Mouse (Mus musculus): ENCODE data around the gene Slfn5. TPM values are rescaled to one million over a fixed set of nuclear protein-coding genes. Genes with fewer than 3 reads are reported as not detected.
"Not testable (repeated sequence)": the region's sequence is repeated elsewhere in the genome, so short reads cannot be mapped to it uniquely, and the experiment has no call there.

Gene Slfn5
- polyA plus RNA-seq, 1 experiment from 2014 or later = 0.49 TPM

DNA sequence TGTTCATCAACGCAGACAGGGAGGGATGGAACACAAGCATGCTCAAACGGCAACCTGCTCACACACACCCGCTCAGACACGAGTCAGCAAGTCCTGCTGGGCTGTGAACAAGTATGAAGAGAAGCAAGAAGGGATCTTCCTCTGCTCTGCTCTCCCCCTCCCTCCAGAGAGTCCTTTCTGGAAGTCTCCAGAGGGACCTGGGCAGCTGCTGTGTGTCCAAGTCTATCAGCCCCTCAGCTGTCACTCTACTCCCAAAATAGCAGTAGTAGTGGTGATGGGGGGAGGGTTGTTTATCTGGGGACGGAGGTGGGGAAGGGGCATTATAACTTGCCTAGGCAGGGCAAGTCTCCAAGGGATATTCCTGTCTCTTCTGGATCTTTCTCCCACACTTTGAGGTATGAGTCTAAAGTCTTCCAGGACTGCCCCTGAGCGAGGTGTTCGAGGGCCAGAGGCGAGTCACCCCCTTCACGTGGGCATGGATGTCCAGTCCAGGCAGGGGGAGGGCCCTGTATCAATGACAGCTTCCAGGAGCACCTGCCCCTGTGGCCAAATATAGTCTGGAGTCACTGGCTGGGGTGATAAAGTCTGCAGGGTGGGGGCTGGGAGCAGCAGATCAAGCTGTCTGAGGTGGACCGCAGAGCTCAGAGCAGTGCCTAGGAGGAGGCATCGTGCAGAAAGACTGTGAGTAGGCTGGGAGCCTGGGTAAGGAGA is 40.3 kb upstream of the Slfn5 start:
- peaks cover 9% of the 10 kb centered on the region; the same call in 1 of the 2 replicates for H3K4me1 ChIP-seq (replicated peaks; ENCODE audit: control insufficient read depth, insufficient read depth, low read length)
- no peak overlapping the region for H3K27ac ChIP-seq (ENCODE audit: low read depth, low read length)
- DNase-seq (ENCODE audit: low spot score) (no peak), ATAC-seq (replicated peaks; ENCODE audit: low FRiP score) (no peak)
- no peak overlapping the region for H3K9ac ChIP-seq (ENCODE audit: low read depth, low read length)
- H3K9me3 ChIP-seq (ENCODE audit: control insufficient read depth, low read length) = no peaks in the 10 kb centered on the region
- 55% methylated on average over 11 of the region's 11 CpGs for WGBS
- H3K27me3 ChIP-seq (replicated peaks; ENCODE audit: control insufficient read depth, insufficient read depth, low read length) = peaks cover 14% of the 10 kb centered on the region
- H3K4me2 ChIP-seq = no peak overlapping the region
- H3K36me3 ChIP-seq (ENCODE audit: control insufficient read depth, insufficient read depth, low read length) = peaks cover 7% of the 10 kb centered on the region; the same call in 1 of the 2 replicates
- no peak overlapping the region for H3K4me3 ChIP-seq (ENCODE audit: low read depth, low read length)

DNA sequence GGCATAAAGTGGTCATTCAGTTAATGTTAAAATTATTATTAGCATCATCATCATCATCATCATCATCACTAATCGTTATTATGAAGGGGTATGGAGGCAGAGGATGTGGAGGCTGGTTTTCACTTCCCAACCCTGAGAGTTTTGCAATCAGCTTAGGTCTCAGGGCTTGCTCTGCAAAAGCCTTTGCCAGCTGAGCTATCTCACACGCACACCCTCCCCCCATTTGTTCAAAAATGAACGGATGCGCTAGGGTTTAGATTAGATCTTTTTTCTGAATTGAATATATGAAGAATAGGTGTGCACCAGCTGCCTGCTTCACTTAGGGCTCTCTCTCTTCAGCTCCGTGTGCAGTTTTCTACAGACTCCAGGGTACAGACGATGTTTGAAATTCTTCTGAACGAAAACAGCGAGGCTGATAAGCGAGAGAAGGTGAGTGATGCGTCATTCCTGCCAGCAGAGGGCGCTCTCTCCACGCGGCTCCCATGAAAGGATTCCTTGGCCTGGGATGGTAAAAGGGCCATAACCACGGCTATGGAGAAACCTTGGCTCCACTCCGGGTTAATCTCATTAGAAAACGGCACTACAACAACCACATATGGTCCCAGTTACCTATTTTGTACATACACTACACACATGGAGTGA is 36.3 kb upstream of the Slfn5 start:
- Histone ChIP-seq H3K4me3 (ENCODE audit: low read depth, low read length) (no peak overlapping the region; the same call in 1 of the 2 replicates), H3K9me3 (ENCODE audit: control insufficient read depth, low read length) (no peaks in the 10 kb centered on the region), H3K9ac (ENCODE audit: low read depth, low read length) (no peak overlapping the region), H3K27ac (ENCODE audit: low read depth, low read length) (no peak overlapping the region), H3K4me1 (replicated peaks; ENCODE audit: control insufficient read depth, insufficient read depth, low read length) (peaks cover 3% of the 10 kb centered on the region; the same call in 1 of the 2 replicates), H3K4me2 (peak overlapping the region; percentile 55), H3K27me3 (replicated peaks; ENCODE audit: control insufficient read depth, insufficient read depth, low read length) (peaks cover 14% of the 10 kb centered on the region), H3K36me3 (ENCODE audit: control insufficient read depth, insufficient read depth, low read length) (no peaks in the 10 kb centered on the region)
- 10% methylated on average over 16 of the region's 16 CpGs for WGBS
- DNase-seq (ENCODE audit: low spot score) (peak; percentile 66), ATAC-seq (replicated peaks; ENCODE audit: low FRiP score) (0 out of 2 replicates have a peak, but pooled peaks have one; percentile 15)

DNA sequence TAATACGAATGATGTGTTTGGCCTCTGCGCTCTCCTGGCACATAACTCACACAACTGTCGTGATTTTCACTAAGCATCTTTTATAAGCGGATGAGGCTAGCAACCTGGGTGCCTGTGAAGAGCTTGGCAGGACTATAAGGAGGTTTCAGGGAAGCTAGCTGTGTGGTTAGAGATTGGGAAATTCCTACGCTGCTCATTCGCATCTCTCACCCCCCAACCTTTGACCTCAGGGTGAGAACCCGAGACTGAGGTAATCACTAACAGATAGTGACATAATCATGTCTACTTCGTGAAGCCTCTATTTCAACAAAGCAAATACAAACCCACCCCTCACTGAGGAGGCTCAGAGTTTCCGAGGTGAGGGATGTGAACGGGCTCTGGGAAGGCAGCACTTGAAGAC is 30.4 kb upstream of the Slfn5 start:
- no peak for DNase-seq (ENCODE audit: low spot score)
- H3K36me3 ChIP-seq (ENCODE audit: control insufficient read depth, insufficient read depth, low read length) = no peaks in the 10 kb centered on the region
- 51% methylated on average over 10 of the region's 10 CpGs for WGBS
- no peaks in the 10 kb centered on the region for H3K9me3 ChIP-seq (ENCODE audit: control insufficient read depth, low read length)
- no peak for ATAC-seq (replicated peaks; ENCODE audit: low FRiP score)
- H3K4me2 ChIP-seq = no peak overlapping the region
- no peak overlapping the region for H3K9ac ChIP-seq (ENCODE audit: low read depth, low read length)
- no peak overlapping the region for H3K4me3 ChIP-seq (ENCODE audit: low read depth, low read length)
- peaks cover 22% of the 10 kb centered on the region for H3K27me3 ChIP-seq (replicated peaks; ENCODE audit: control insufficient read depth, insufficient read depth, low read length)
- no peaks in the 10 kb centered on the region for H3K4me1 ChIP-seq (replicated peaks; ENCODE audit: control insufficient read depth, insufficient read depth, low read length)
- no peak overlapping the region for H3K27ac ChIP-seq (ENCODE audit: low read depth, low read length)

DNA sequence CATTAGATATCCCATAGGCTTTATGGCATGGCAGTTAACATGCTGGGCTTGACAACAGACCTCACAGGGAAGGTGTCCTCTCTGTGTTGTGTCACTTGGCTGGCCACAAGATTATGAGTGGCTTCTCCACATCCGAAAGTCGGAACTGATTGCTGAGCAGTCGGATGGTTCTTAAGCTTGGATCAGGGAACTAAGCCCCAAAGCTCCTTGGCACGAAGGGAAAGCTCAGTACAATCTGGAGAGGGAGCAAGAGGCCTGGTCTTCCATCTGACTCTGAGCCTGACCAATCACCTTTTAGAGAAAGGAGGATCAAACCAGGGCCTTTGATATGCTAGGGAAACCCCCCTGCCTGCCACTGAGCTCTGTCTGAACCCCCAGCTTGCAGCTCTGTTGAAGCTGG is 29.5 kb upstream of the Slfn5 start:
- no peak for ATAC-seq (replicated peaks; ENCODE audit: low FRiP score)
- no peak for DNase-seq (ENCODE audit: low spot score)
- peaks cover 30% of the 10 kb centered on the region for H3K27me3 ChIP-seq (replicated peaks; ENCODE audit: control insufficient read depth, insufficient read depth, low read length)
- H3K9ac ChIP-seq (ENCODE audit: low read depth, low read length) = no peak overlapping the region
- no peak overlapping the region for H3K27ac ChIP-seq (ENCODE audit: low read depth, low read length)
- H3K36me3 ChIP-seq (ENCODE audit: control insufficient read depth, insufficient read depth, low read length) = no peaks in the 10 kb centered on the region
- no peaks in the 10 kb centered on the region for H3K4me1 ChIP-seq (replicated peaks; ENCODE audit: control insufficient read depth, insufficient read depth, low read length)
- H3K4me2 ChIP-seq = no peak overlapping the region
- H3K9me3 ChIP-seq (ENCODE audit: control insufficient read depth, low read length) = no peaks in the 10 kb centered on the region
- H3K4me3 ChIP-seq (ENCODE audit: low read depth, low read length) = no peak overlapping the region
- WGBS = 61% methylated on average over 4 of the region's 4 CpGs

DNA sequence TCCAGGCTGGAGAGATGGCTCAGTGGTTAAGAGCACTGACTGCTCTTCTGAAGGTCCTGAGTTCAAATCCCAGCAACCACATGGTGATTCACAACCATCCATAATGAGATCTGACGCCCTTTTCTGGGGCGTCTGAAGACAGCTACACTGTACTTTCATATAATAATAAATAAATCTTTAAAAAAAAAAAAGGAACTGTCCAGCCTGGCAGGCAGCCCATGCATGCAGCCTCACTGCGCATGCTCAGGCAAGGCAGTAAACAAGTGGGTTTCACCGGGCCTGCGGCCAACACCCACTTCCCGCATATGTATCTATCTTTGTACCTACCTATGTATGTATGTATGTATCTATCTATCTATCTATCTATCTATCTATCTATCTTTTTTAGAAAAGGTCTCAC is 27.2 kb upstream of the Slfn5 start:
- not testable (repeated sequence) for ATAC-seq (replicated peaks; ENCODE audit: low FRiP score); DNase-seq (ENCODE audit: low spot score)

DNA sequence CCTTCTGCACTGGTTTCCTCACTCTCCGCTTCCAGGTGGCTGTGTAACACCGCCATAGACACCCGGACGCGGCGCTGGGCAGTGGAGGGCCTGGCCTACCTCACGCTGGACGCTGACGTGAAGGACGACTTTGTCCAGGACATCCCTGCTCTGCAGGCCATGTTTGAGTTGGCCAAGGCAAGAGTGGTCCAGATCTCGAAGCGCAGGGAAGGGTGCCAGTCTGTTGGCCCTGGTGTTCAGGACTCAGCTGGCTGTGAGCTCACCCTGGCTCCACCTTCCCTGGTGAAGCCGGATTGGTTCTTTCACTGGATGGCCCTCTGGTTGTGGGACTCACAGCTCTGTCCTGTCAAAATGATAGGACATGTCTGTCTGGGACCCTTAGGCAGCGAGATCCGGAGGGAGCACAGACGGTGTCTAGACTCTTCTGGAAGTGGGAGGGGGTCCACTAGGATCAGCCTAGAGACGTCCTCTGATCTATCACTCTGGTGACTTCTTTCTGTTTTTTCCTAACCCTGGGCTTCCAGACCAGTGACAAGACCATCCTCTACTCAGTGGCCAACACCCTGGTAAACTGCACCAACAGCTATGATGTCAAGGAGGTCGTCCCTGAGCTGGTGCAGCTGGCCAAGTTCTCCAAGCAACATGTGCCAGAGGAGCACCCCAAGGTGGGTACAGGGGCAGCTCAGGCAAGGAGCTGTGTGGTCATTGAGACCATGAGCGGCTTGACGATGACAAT is 22.1 kb upstream of the Slfn5 start:
- WGBS = 39% methylated on average over 20 of the region's 20 CpGs
- Histone ChIP-seq H3K9me3 (ENCODE audit: control insufficient read depth, low read length) (no peaks in the 10 kb centered on the region), H3K27me3 (replicated peaks; ENCODE audit: control insufficient read depth, insufficient read depth, low read length) (peaks cover 75% of the 10 kb centered on the region), H3K4me1 (replicated peaks; ENCODE audit: control insufficient read depth, insufficient read depth, low read length) (no peaks in the 10 kb centered on the region), H3K36me3 (ENCODE audit: control insufficient read depth, insufficient read depth, low read length) (no peaks in the 10 kb centered on the region), H3K4me2 (no peak overlapping the region), H3K4me3 (ENCODE audit: low read depth, low read length) (no peak overlapping the region), H3K9ac (ENCODE audit: low read depth, low read length) (no peak overlapping the region), H3K27ac (ENCODE audit: low read depth, low read length) (no peak overlapping the region)
- ATAC-seq (replicated peaks; ENCODE audit: low FRiP score) (no peak), DNase-seq (ENCODE audit: low spot score) (no peak)

More for the DNA sequence above, 27.2 kb upstream of the Slfn5 start:
- H3K9ac ChIP-seq (ENCODE audit: low read depth, low read length); H3K4me1 ChIP-seq (replicated peaks; ENCODE audit: control insufficient read depth, insufficient read depth, low read length); H3K9me3 ChIP-seq (ENCODE audit: control insufficient read depth, low read length); H3K4me3 ChIP-seq (ENCODE audit: low read depth, low read length); H3K4me2 ChIP-seq; H3K27ac ChIP-seq (ENCODE audit: low read depth, low read length); H3K36me3 ChIP-seq (ENCODE audit: control insufficient read depth, insufficient read depth, low read length): not testable (repeated sequence)
- WGBS = 77% methylated on average over 6 of the region's 6 CpGs
- H3K27me3 ChIP-seq (replicated peaks; ENCODE audit: control insufficient read depth, insufficient read depth, low read length) = peaks cover 44% of the 10 kb centered on the region

DNA sequence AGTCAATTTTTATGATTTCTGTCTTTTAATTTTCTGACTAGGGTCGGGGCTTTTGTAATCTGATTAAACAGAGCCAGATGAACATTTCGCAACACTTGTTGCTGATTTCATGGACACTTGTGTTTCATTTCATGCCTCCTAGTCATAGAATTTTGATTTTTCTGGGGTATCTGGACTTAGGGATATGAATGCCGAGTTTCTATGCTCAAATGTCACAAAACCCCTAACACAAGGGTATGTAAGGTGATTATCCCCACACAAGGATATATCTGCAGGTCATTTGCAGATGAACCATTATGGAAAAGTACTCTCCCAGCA is 21.6 kb upstream of the Slfn5 start:
- 46% methylated on average over 3 of the region's 3 CpGs for WGBS
- H3K4me1 ChIP-seq (replicated peaks; ENCODE audit: control insufficient read depth, insufficient read depth, low read length) = no peaks in the 10 kb centered on the region
- no peak overlapping the region for H3K27ac ChIP-seq (ENCODE audit: low read depth, low read length)
- H3K36me3 ChIP-seq (ENCODE audit: control insufficient read depth, insufficient read depth, low read length) = no peaks in the 10 kb centered on the region
- H3K9ac ChIP-seq (ENCODE audit: low read depth, low read length) = no peak overlapping the region
- H3K4me2 ChIP-seq = no peak overlapping the region
- no peaks in the 10 kb centered on the region for H3K9me3 ChIP-seq (ENCODE audit: control insufficient read depth, low read length)
- DNase-seq (ENCODE audit: low spot score) = no peak
- no peak for ATAC-seq (replicated peaks; ENCODE audit: low FRiP score)
- H3K27me3 ChIP-seq (replicated peaks; ENCODE audit: control insufficient read depth, insufficient read depth, low read length) = peaks cover 80% of the 10 kb centered on the region
- H3K4me3 ChIP-seq (ENCODE audit: low read depth, low read length) = no peak overlapping the region

DNA sequence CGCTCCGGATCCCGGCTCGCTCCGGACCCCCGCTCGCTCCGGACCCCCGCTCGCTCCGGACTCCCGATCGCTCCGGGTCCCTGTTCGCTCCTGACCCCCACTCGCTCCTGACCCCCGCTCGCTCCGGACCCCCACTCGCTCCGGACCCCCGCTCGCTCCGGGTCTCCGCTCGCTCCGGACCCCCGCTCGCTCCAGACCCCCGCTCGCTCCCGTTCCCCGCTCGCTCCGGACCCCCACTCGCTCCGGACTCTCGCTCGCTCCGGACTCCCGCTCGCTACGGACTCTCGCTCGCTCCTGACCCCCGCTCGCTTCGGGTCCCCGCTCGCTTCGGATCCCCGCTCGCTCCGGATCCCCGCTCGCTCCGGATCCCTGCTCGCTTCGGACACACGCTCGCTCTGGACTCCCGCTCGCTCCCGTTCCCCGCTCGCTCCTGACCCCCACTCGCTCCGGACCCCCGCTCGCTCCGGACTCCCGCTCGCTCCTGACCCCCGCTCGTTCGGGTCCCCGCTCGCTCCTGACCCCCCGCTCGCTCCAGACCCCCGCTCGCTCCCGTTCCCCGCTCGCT is 20.7 kb upstream of the Slfn5 start:
- Histone ChIP-seq H3K27me3 (replicated peaks; ENCODE audit: control insufficient read depth, insufficient read depth, low read length) (peaks cover 86% of the 10 kb centered on the region), H3K4me3 (ENCODE audit: low read depth, low read length) (peak overlapping the region; percentile 50), H3K4me2 (peak overlapping the region; percentile 73)
- H3K27ac ChIP-seq (ENCODE audit: low read depth, low read length); H3K36me3 ChIP-seq (ENCODE audit: control insufficient read depth, insufficient read depth, low read length); H3K4me1 ChIP-seq (replicated peaks; ENCODE audit: control insufficient read depth, insufficient read depth, low read length); H3K9me3 ChIP-seq (ENCODE audit: control insufficient read depth, low read length); DNase-seq (ENCODE audit: low spot score); ATAC-seq (replicated peaks; ENCODE audit: low FRiP score); H3K9ac ChIP-seq (ENCODE audit: low read depth, low read length): not testable (repeated sequence)
- WGBS = 2% methylated on average over 84 of the region's 85 CpGs

Measured in liver, embryonic 11.5 days (tissue).